Mouse (Mus musculus) MEL (cell line): Measurements from ENCODE around the gene Canx. TPM values are rescaled to one million over a fixed set of nuclear protein-coding genes. Genes with fewer than 3 reads are reported as not detected.

Source experiments
- DNase-seq: peaks from one replicate; pipeline ENCODE4 v3.0.0; 2011; ENCODE audit warnings: low read depth, low spot score
- H3K27ac ChIP-seq: 2 replicates; pipeline ENCODE4 v1.5.1; 2012; ENCODE audit warnings: low read depth, mild to moderate bottlenecking, control low read depth, low read length, moderate library complexity; ENCODE audit not compliant: control insufficient read depth
- H3K27me3 ChIP-seq, 2 experiments: fragments of 150-350 bp in 1 of 2; sonication (generic) in 1 of 2; 2 replicates each; pipeline ENCODE4 v1.6.1; 2012; ENCODE audit warnings: low read length in 2 of 2, mild to moderate bottlenecking in 2 of 2, improper control_type of control experiment in 1 of 2, moderate library complexity in 1 of 2; ENCODE audit not compliant: insufficient read depth in 2 of 2, control insufficient read depth in 1 of 2
- H3K36me3 ChIP-seq, 2 experiments: 2 replicates each; pipeline ENCODE4 v1.6.1; 2012 to 2014; ENCODE audit warnings: low read length in 2 of 2, improper control_type of control experiment in 1 of 2, inconsistent platforms in 1 of 2, mild to moderate bottlenecking in 1 of 2; ENCODE audit not compliant: insufficient read depth in 2 of 2, control insufficient read depth in 1 of 2
- H3K4me1 ChIP-seq, 2 experiments: fragments of 150-350 bp in 1 of 2; sonication (generic) in 1 of 2; 2 replicates each; pipeline ENCODE4 v1.6.1; 2012; ENCODE audit warnings: low read length in 2 of 2, improper control_type of control experiment in 1 of 2, mild to moderate bottlenecking in 1 of 2; ENCODE audit not compliant: insufficient read depth in 2 of 2, control insufficient read depth in 1 of 2
- H3K4me3 ChIP-seq, 2 experiments: fragments of 150-350 bp in 1 of 2; sonication (generic) in 1 of 2; 2 replicates each; pipeline ENCODE4 v1.5.1; 2012; ENCODE audit warnings: low read depth in 2 of 2, low read length in 2 of 2, mild to moderate bottlenecking in 2 of 2, moderate library complexity in 2 of 2, control low read depth in 1 of 2, improper control_type of control experiment in 1 of 2; ENCODE audit not compliant: control insufficient read depth in 1 of 2, insufficient read depth in 1 of 2
- H3K79me2 ChIP-seq: 2 replicates; pipeline ENCODE4 v1.6.1; 2012; ENCODE audit warnings: mild to moderate bottlenecking, low read length, moderate library complexity; ENCODE audit not compliant: control insufficient read depth, poor library complexity, insufficient read depth
- H3K9ac ChIP-seq: 2 replicates; pipeline ENCODE4 v1.6.1; 2012; ENCODE audit warnings: low read depth, mild to moderate bottlenecking, control low read depth, low read length, moderate library complexity; ENCODE audit not compliant: control insufficient read depth, poor library complexity, severe bottlenecking
- H3K9me3 ChIP-seq: fragments of 150-350 bp; sonication (generic); replicated peaks from 2 replicates; pipeline ENCODE4 v1.6.1; 2012; ENCODE audit warnings: mild to moderate bottlenecking, low read length, improper control_type of control experiment, moderate library complexity; ENCODE audit not compliant: insufficient read depth
- CHD1 ChIP-seq: IDR thresholded peaks from 2 replicates; pipeline ENCODE4 v1.6.1; 2012; ENCODE audit warnings: low read depth, mild to moderate bottlenecking, inconsistent platforms, low read length, improper control_type of control experiment
- E2F4 ChIP-seq: IDR thresholded peaks from 2 replicates; pipeline ENCODE4 v1.6.1; 2011; ENCODE audit warnings: low read depth, low read length, improper control_type of control experiment, borderline replicate concordance
- EP300 ChIP-seq, 2 experiments: IDR thresholded peaks; 2 replicates each; pipeline ENCODE4 v1.6.1; 2011; ENCODE audit warnings: improper control_type of control experiment in 2 of 2, low read length in 2 of 2, low read depth in 1 of 2, mild to moderate bottlenecking in 1 of 2
- GABPA ChIP-seq: IDR thresholded peaks from 2 replicates; pipeline ENCODE4 v1.6.1; 2012; ENCODE audit warnings: low read depth, mild to moderate bottlenecking, inconsistent platforms, low read length, improper control_type of control experiment, moderate library complexity
- GATA1 ChIP-seq: IDR thresholded peaks from 2 replicates; pipeline ENCODE4 v1.6.1; 2011; ENCODE audit warnings: low read depth, low read length, improper control_type of control experiment
- MAX ChIP-seq: IDR thresholded peaks from 2 replicates; pipeline ENCODE4 v1.6.1; 2011; ENCODE audit warnings: low read length, improper control_type of control experiment
- MEF2A ChIP-seq: IDR thresholded peaks from 2 replicates; pipeline ENCODE4 v1.6.1; 2014; ENCODE audit warnings: low read depth, mild to moderate bottlenecking, inconsistent platforms, low read length, improper control_type of control experiment; ENCODE audit not compliant: poor library complexity, insufficient replicate concordance, severe bottlenecking; ENCODE audit errors: extremely low read depth
- MYC ChIP-seq: IDR thresholded peaks from 2 replicates; pipeline ENCODE4 v1.6.1; 2011; ENCODE audit warnings: low read depth, mild to moderate bottlenecking, low read length, improper control_type of control experiment, moderate library complexity
- NELFE ChIP-seq: IDR thresholded peaks from 2 replicates; pipeline ENCODE4 v1.6.1; 2011; ENCODE audit warnings: low read depth, low read length, improper control_type of control experiment
- NRF1 ChIP-seq: IDR thresholded peaks from 2 replicates; pipeline ENCODE4 v1.6.1; 2014; ENCODE audit warnings: low read depth, mild to moderate bottlenecking, inconsistent platforms, low read length, improper control_type of control experiment, moderate library complexity; ENCODE audit not compliant: poor library complexity, insufficient read depth, severe bottlenecking
- POLR2AphosphoS2 ChIP-seq: IDR thresholded peaks from 2 replicates; pipeline ENCODE4 v1.6.1; 2011; ENCODE audit warnings: low read length, improper control_type of control experiment
- SIN3A ChIP-seq: IDR thresholded peaks from 2 replicates; pipeline ENCODE4 v1.6.1; 2012; ENCODE audit warnings: low read length, improper control_type of control experiment, inconsistent platforms
- SMC3 ChIP-seq: IDR thresholded peaks from 2 replicates; pipeline ENCODE4 v1.6.1; 2011; ENCODE audit warnings: low read depth, low read length, improper control_type of control experiment
- TBP ChIP-seq: IDR thresholded peaks from 2 replicates; pipeline ENCODE4 v1.8.0; 2011; ENCODE audit warnings: low read depth, low read length, improper control_type of control experiment
- UBTF ChIP-seq: IDR thresholded peaks from 2 replicates; pipeline ENCODE4 v1.6.1; 2012; ENCODE audit warnings: low read depth, mild to moderate bottlenecking, inconsistent platforms, low read length, improper control_type of control experiment, moderate library complexity, borderline replicate concordance; ENCODE audit not compliant: insufficient read depth
- ZKSCAN1 ChIP-seq: IDR thresholded peaks from 2 replicates; pipeline ENCODE4 v1.6.1; 2012; ENCODE audit warnings: low read depth, mild to moderate bottlenecking, inconsistent platforms, low read length, improper control_type of control experiment, moderate library complexity
- ZNF384 ChIP-seq: IDR thresholded peaks from 2 replicates; pipeline ENCODE4 v1.6.1; 2012; ENCODE audit warnings: low read depth, mild to moderate bottlenecking, inconsistent platforms, low read length, improper control_type of control experiment
- polyA plus RNA-seq, 2 experiments: library from polyadenylated mRNA; stranded (reverse) in 1 of 2; unstranded in 1 of 2; fragments of >175 nt in 1 of 2; fragments of >200 nt in 1 of 2; gene quantifications; 2 replicates each; pipeline versions ENCODE4 v1.2.1 to v1.2.4; 2012; ENCODE audit warnings: low replicate concordance in 2 of 2, low read depth in 1 of 2; ENCODE audit not compliant: insufficient read length in 2 of 2, insufficient read depth in 1 of 2, missing spikeins in 1 of 2
- total RNA-seq: library from RNA; depleted of rRNA; stranded (reverse); fragments of 300-350 nt; gene quantifications from 2 replicates; pipeline ENCODE4 v1.2.3, GENCODE M21; 2012

Canx gene
- total and polyA plus RNA-seq, 3 experiments, result 390 to 867 (median 464) TPM

DNA sequence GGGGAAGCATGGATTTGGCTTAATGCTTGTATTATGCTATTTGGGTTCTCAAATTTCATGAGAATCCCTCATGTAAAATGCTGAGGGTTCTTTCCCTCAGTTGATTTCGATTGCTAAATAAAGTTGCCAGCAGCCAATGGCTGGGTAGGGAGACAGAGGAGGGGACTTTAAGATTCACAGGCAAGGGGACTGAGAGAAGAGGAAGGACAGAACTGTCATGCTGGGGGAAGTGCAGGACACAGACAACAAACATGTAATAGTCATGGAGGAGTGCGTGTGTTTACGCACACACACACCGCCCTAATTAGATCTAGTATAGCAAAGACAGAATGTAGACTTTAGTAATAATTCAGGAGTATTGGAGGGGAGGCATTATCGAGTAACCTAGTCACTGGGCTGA lies 40.2 kb downstream of the Canx start:
- no peak overlapping the region for H3K4me3 ChIP-seq
- TF ChIP-seq E2F4 (no peak), MYC (no peak), MAX (no peak), GATA1 (no peak)
- H3K36me3 ChIP-seq, result peaks cover 10 to 24% of the 10 kb centered on the region in 2 experiments
- no peak for DNase-seq
- H3K27ac ChIP-seq, result no peak overlapping the region
- peaks cover 11 to 14% of the 10 kb centered on the region in 2 experiments for H3K4me1 ChIP-seq
- no peaks in the 10 kb centered on the region for H3K9me3 ChIP-seq
- peaks cover 25% of the 10 kb centered on the region for H3K79me2 ChIP-seq
- H3K9ac ChIP-seq, result no peak overlapping the region
- H3K27me3 ChIP-seq, result no peaks in the 10 kb centered on the region

DNA sequence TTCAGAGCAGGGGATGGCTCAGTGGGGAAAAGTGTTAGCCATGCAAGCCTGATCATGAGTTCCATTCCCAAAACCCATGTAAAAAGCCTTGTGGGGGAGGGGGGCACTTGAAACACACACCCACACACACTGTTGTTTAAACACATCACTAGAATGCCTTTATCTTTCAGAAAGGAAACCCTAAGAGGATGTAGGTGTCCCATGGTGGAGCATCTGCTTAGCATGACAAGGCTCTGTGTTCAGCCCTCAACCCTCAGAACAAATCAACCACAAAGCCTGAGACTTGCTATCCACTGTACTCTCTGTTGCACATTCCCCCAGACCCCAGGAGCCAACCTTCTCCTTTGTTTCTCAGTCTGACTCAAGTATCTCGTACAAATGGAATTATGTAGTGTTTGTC lies 45.4 kb downstream of the Canx start:
- H3K9me3 ChIP-seq, result no peaks in the 10 kb centered on the region
- H3K79me2 ChIP-seq, result peaks cover 6% of the 10 kb centered on the region
- peaks cover 12 to 23% of the 10 kb centered on the region in 2 experiments for H3K4me1 ChIP-seq
- DNase-seq, result peak; percentile 56
- H3K9ac ChIP-seq, result no peak overlapping the region
- no peaks in the 10 kb centered on the region for H3K27me3 ChIP-seq
- TF ChIP-seq MYC, result no peak
- TF ChIP-seq EP300 (IDR thresholded peaks at IDR 0.05; ENCODE audit: low read depth in 1 of 2, low read length in 2 of 2), result peak in 1 of 2 experiments; percentile 44; a peak in 2 of 4 replicates
- TF ChIP-seq NRF1, result no peak
- TF ChIP-seq SIN3A, result no peak
- H3K36me3 ChIP-seq, result peaks cover 8 to 20% of the 10 kb centered on the region in 2 experiments; a peak in 3 of 4 replicates
- H3K4me3 ChIP-seq, result no peak overlapping the region
- no peak overlapping the region for H3K27ac ChIP-seq

DNA sequence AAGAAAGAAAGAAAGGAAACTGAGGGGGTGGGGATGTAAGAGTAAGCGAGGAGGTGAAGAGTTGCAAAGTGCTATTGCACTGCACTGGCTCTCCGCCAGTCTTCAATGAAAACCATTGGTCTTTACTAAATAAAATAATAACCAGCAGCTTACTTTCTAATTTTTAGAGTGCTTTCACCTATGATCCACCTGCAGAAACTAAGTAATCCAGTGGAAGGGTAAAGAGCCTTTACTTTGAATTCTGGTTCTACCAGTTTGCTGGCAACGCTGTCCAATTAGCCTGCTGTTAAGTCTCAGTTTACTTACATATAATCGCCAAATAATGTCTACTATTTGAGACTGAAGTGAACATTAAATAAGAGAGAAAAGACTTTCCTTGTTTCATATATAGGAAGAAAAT lies 46.5 kb downstream of the Canx start:
- H3K36me3 ChIP-seq, result peaks cover 8 to 28% of the 10 kb centered on the region in 2 experiments; a peak in 3 of 4 replicates
- H3K27me3 ChIP-seq, result no peaks in the 10 kb centered on the region
- H3K79me2 ChIP-seq, result peaks cover 6% of the 10 kb centered on the region
- H3K4me1 ChIP-seq, result peaks cover 17 to 25% of the 10 kb centered on the region in 2 experiments
- H3K9me3 ChIP-seq, result no peaks in the 10 kb centered on the region
- H3K27ac ChIP-seq, result no peak overlapping the region
- TF ChIP-seq SIN3A (no peak), ZKSCAN1 (no peak), POLR2AphosphoS2 (no peak), GATA1 (no peak), GABPA (no peak), MEF2A (no peak), ZNF384 (no peak), SMC3 (no peak), MAX (no peak), NELFE (no peak), CHD1 (no peak), UBTF (no peak), TBP (no peak)
- H3K9ac ChIP-seq, result no peak overlapping the region
- no peak for DNase-seq
- H3K4me3 ChIP-seq, result no peak overlapping the region
